Mouse (Mus musculus) hindbrain, embryonic 14.5 days (tissue): ENCODE results near the gene Usp39. TPM values are rescaled to one million over a fixed set of nuclear protein-coding genes. Genes with fewer than 3 reads are reported as not detected.
A peak's percentile ranks its signal among the peaks of the same experiment; 100 is the strongest.

ENCODE experiments used
- ATAC-seq: fragments of 200-750 bp; cut with Nextera tagmentation; 2 replicates; pipeline ENCODE4 v1.8.0; 2017; ENCODE audit warnings: moderate number of reproducible peaks, mild to moderate bottlenecking, moderate TSS enrichment, moderate library complexity; ENCODE audit not compliant: low FRiP score
- DNase-seq: peaks from one replicate; pipeline ENCODE4 v3.0.0-alpha.2; 2015; ENCODE audit warnings: low spot score
- H3K27ac ChIP-seq: fragments of 300-500 bp; sonication (generic); 2 replicates; pipeline ENCODE4 v1.5.1; 2014; ENCODE audit warnings: mild to moderate bottlenecking, moderate library complexity
- H3K27me3 ChIP-seq: fragments of 300-500 bp; sonication (generic); 2 replicates; pipeline ENCODE4 v1.6.1; 2014; ENCODE audit warnings: mild to moderate bottlenecking, low read length, mixed read lengths; ENCODE audit not compliant: control insufficient read depth, insufficient read depth
- H3K36me3 ChIP-seq: fragments of 300-500 bp; sonication (generic); replicated peaks from 2 replicates; pipeline ENCODE4 v1.6.1; 2014; ENCODE audit not compliant: control insufficient read depth, insufficient read depth
- H3K4me1 ChIP-seq: fragments of 300-500 bp; sonication (generic); replicated peaks from 2 replicates; pipeline ENCODE4 v1.6.1; 2014; ENCODE audit warnings: antibody characterized with exemption, low read length, mixed read lengths; ENCODE audit not compliant: control insufficient read depth, insufficient read depth
- H3K4me2 ChIP-seq: fragments of 300-500 bp; sonication (generic); replicated peaks from 2 replicates; pipeline ENCODE4 v1.6.1; 2014; ENCODE audit warnings: mild to moderate bottlenecking, moderate library complexity
- H3K4me3 ChIP-seq: fragments of 300-500 bp; sonication (generic); replicated peaks from 2 replicates; pipeline ENCODE4 v1.5.1; 2014; ENCODE audit warnings: mild to moderate bottlenecking, low read length
- H3K9ac ChIP-seq: fragments of 300-500 bp; sonication (generic); 2 replicates; pipeline ENCODE4 v1.6.1; 2014
- H3K9me3 ChIP-seq: fragments of 300-500 bp; sonication (generic); 2 replicates; pipeline ENCODE4 v1.6.1; 2016; ENCODE audit warnings: low read length; ENCODE audit not compliant: control insufficient read depth
- WGBS: fragments of 180-500 bp; shearing (Covaris S2); extraction: QIAGEN DNeasy Blood & Tissue Kit; methylation state at CpG from one replicate; pipeline ENCODE4 v1.1.7; 2014; 5-methylcytosine and 5-hydroxymethylcytosine counted together
- polyA plus RNA-seq: library from polyadenylated mRNA; unstranded; fragments of >200 nt; fragmentation: Nextera tagmentation; extraction: Ambion mirVana; gene quantifications from 2 replicates; pipeline ENCODE4 v1.2.1, GENCODE M21; 2014

Gene Usp39
- polyA plus RNA-seq, 1 experiment from 2014 or later = 54.3 TPM

DNA sequence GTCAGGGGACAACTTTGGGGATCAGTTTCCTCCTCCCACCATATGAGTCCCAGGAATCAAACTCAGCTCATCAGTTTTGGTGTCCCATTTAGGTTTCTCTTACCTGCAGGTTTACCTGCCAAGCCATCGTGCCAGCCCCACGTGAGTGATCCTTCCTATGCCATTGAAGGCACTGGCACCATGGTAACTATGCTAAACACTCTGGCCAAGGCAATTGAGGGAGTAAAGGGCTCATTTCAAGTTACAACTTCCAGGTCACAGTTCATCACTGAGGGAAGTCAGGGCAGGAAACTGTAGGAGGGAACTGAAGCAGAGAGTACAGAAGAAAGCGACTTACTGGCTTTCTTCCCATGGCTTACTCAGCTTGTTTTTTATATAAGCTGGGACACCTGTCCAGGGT is 21.3 kb upstream of the Usp39 start:
- Histone ChIP-seq H3K9ac (no peak overlapping the region), H3K4me1 (peaks cover 5% of the 10 kb centered on the region), H3K36me3 (no peaks in the 10 kb centered on the region), H3K9me3 (no peaks in the 10 kb centered on the region), H3K4me3 (no peak overlapping the region), H3K27me3 (no peaks in the 10 kb centered on the region), H3K4me2 (no peak overlapping the region), H3K27ac (no peak overlapping the region)
- 66% methylated on average over 3 of the region's 3 CpGs for WGBS
- DNase-seq = no peak
- ATAC-seq = no peak

DNA sequence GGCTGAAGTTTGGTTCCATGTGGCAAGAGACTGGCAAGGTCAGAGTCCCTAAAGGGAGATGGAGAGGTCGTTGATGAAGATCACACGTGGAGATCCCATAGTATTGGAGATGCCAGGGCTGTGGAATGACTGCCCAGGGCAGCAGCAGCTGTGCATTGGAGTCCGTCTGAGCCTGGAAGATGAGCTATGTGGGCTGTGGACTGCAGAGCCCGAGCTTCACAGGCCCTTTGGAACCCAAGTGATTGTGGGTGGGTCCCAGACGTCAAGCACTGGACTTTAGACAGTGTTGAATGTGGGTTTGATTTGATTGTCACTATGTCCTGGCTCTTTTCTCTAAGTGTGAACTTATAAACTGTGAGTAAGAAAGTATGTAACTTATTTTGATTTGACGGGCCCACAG is 20.0 kb upstream of the Usp39 start:
- no peak for ATAC-seq
- DNase-seq = no peak
- WGBS = 75% methylated on average over 6 of the region's 6 CpGs

GRCm38 (mm10) chr6:72364009-72364408 is 19.0 kb upstream of the Usp39 start:
- Histone ChIP-seq H3K27ac (no peak overlapping the region), H3K9ac (no peak overlapping the region), H3K9me3 (no peaks in the 10 kb centered on the region), H3K4me3 (no peak overlapping the region), H3K36me3 (peaks cover 17% of the 10 kb centered on the region), H3K27me3 (no peaks in the 10 kb centered on the region), H3K4me1 (peaks cover 8% of the 10 kb centered on the region), H3K4me2 (no peak overlapping the region)
- DNase-seq (no peak), ATAC-seq (no peak)
- WGBS = 46% methylated on average over 7 of the region's 7 CpGs

More for the DNA sequence above, 20.0 kb upstream of the Usp39 start:
- H3K36me3 ChIP-seq = peaks cover 7% of the 10 kb centered on the region
- H3K4me2 ChIP-seq = no peak overlapping the region
- peaks cover 8% of the 10 kb centered on the region for H3K4me1 ChIP-seq
- no peak overlapping the region for H3K9ac ChIP-seq
- no peaks in the 10 kb centered on the region for H3K27me3 ChIP-seq
- H3K4me3 ChIP-seq = no peak overlapping the region
- H3K27ac ChIP-seq = no peak overlapping the region
- H3K9me3 ChIP-seq = no peaks in the 10 kb centered on the region

DNA sequence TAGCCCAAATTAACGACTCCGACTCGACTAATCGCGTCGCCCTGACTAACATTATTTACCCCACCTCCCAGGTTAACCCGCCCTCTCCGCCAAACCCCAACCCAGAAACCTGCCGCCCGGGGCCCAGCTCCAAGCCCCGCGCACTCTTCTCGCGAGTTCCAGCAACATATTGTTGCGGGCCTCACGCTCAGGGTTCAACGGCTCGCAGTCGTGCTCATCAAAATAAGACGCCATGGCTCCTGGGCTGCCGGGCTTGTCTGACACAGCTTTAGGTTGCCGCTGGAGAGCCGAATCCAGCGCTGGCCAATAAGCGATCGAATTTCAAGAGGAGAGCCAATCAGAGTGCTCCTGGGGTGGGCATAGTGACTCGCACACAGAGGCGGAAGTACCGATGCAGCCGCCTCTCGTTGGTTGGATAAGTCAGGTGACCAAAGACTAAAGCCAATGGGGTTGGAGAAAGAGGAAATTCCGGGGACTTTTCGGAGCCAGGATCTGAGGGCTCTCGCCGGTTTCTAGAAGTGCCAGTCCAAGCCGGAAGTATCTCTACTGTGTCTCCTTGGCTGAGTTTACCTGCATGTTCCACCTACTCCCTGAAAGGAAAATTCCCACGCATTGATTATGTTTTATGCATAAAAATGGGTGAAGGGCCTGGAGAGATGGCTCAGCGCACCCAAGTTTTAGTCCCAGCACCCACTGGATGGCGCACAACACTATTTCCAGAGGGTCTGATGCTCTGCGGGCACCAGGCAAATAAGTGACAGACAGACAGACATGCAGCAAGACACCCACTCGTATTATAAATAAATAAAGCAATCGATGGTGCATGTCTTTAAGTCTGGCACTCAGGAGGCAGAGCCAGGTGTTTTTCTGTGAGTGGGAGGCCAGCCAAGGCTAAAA is 17.4 kb upstream of the Usp39 start:
- no peaks in the 10 kb centered on the region for H3K27me3 ChIP-seq
- WGBS = under 1% methylated on average over 42 of the region's 42 CpGs
- H3K9ac ChIP-seq = peak overlapping the region; percentile 84
- peak; percentile 97 for DNase-seq
- H3K36me3 ChIP-seq = peaks cover 32% of the 10 kb centered on the region
- peak overlapping the region; percentile 80 for H3K4me2 ChIP-seq
- ATAC-seq = peak; percentile 99
- H3K4me1 ChIP-seq = peaks cover 8% of the 10 kb centered on the region
- peak overlapping the region; percentile 80 for H3K4me3 ChIP-seq
- peak overlapping the region; percentile 80 for H3K27ac ChIP-seq
- H3K9me3 ChIP-seq = no peaks in the 10 kb centered on the region

- Histone ChIP-seq H3K9ac (peak overlapping the region; percentile 84; the same call in 1 of the 2 replicates), H3K4me1 (peaks cover 8% of the 10 kb centered on the region), H3K27ac (no peak overlapping the region), H3K4me2 (peak overlapping the region; percentile 79), H3K4me3 (peak overlapping the region; percentile 80), H3K9me3 (no peaks in the 10 kb centered on the region), H3K27me3 (no peaks in the 10 kb centered on the region), H3K36me3 (peaks cover 37% of the 10 kb centered on the region)
- WGBS = 86% methylated on average over 5 of the region's 5 CpGs
- ATAC-seq (no peak), DNase-seq (no peak)
Observed at GRCm38 (mm10) chr6:72361121-72361551, 16.2 kb upstream of the Usp39 start.

GRCm38 (mm10) chr6:72360599-72360935 is 15.6 kb upstream of the Usp39 start:
- Histone ChIP-seq H3K27ac (no peak overlapping the region), H3K9ac (no peak overlapping the region), H3K4me3 (no peak overlapping the region), H3K9me3 (no peaks in the 10 kb centered on the region), H3K27me3 (no peaks in the 10 kb centered on the region), H3K4me1 (peaks cover 8% of the 10 kb centered on the region), H3K4me2 (no peak overlapping the region), H3K36me3 (peaks cover 37% of the 10 kb centered on the region)
- DNase-seq (no peak), ATAC-seq (no peak)
- 58% methylated on average over 7 of the region's 7 CpGs for WGBS

- Histone ChIP-seq H3K9ac (no peak overlapping the region), H3K27me3 (no peaks in the 10 kb centered on the region), H3K9me3 (no peaks in the 10 kb centered on the region), H3K4me3 (no peak overlapping the region), H3K27ac (no peak overlapping the region), H3K4me2 (no peak overlapping the region), H3K36me3 (peaks cover 37% of the 10 kb centered on the region), H3K4me1 (peaks cover 9% of the 10 kb centered on the region)
- DNase-seq (no peak), ATAC-seq (no peak)
- WGBS = 83% methylated on average over 11 of the region's 11 CpGs
Observed at GRCm38 (mm10) chr6:72359891-72360598, 15.1 kb upstream of the Usp39 start.

- H3K4me1 ChIP-seq = peaks cover 16% of the 10 kb centered on the region
Observed at GRCm38 (mm10) chr6:72359343-72359742, 14.4 kb upstream of the Usp39 start.

DNA sequence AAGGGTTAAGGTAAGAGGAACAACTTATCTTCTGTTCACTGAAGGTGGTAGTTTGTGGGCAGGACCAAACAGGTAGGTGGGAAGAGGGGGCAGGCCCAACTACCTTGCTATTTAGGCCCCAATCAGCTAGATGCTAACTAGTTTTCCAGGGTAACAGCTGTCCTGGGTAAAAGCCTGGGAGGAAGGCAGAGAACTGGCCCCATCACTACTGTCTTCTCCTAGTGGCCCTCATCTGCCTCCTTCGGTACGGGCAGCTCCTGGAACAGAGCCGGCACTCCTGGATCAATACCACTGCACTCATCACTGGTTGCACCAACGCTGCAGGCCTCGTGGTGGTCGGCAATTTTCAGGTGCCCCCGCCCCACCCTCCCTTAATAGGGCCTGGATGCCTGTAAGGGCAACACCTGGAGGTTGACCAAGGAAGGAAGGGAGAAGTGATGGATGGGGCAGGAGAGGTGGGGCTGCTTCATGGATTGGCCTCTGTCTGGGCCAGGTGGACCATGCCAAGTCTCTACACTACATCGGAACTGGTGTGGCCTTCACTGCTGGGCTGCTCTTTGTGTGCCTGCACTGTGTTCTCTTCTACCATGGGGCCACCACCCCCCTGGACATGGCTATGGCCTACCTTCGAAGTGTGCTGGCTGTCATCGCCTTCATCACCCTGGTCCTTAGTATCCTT is 13.2 kb upstream of the Usp39 start:
- WGBS = 93% methylated on average over 10 of the region's 10 CpGs
- peaks cover 16% of the 10 kb centered on the region for H3K4me1 ChIP-seq
- no peak for ATAC-seq
- no peak overlapping the region for H3K9ac ChIP-seq
- peaks cover 37% of the 10 kb centered on the region for H3K36me3 ChIP-seq
- no peaks in the 10 kb centered on the region for H3K9me3 ChIP-seq
- H3K27ac ChIP-seq = no peak overlapping the region
- no peak overlapping the region for H3K4me3 ChIP-seq
- no peaks in the 10 kb centered on the region for H3K27me3 ChIP-seq
- no peak overlapping the region for H3K4me2 ChIP-seq
- DNase-seq = no peak

More at GRCm38 (mm10) chr6:72359343-72359742, 14.4 kb upstream of the Usp39 start:
- Histone ChIP-seq H3K36me3 (peaks cover 37% of the 10 kb centered on the region), H3K4me3 (no peak overlapping the region), H3K9me3 (no peaks in the 10 kb centered on the region), H3K9ac (no peak overlapping the region), H3K4me2 (no peak overlapping the region), H3K27ac (no peak overlapping the region), H3K27me3 (no peaks in the 10 kb centered on the region)
- WGBS = 84% methylated on average over 2 of the region's 2 CpGs
- ATAC-seq (no peak), DNase-seq (no peak)
